Mouse (Mus musculus): ENCODE results near the gene Atrnl1. TPM values are rescaled to one million over a fixed set of nuclear protein-coding genes. Genes with fewer than 3 reads are reported as not detected.
A peak's percentile ranks its signal among the peaks of the same experiment; 100 is the strongest.

The Atrnl1 gene
- polyA plus RNA-seq, 1 experiment from 2014 or later = 2.8 TPM

DNA sequence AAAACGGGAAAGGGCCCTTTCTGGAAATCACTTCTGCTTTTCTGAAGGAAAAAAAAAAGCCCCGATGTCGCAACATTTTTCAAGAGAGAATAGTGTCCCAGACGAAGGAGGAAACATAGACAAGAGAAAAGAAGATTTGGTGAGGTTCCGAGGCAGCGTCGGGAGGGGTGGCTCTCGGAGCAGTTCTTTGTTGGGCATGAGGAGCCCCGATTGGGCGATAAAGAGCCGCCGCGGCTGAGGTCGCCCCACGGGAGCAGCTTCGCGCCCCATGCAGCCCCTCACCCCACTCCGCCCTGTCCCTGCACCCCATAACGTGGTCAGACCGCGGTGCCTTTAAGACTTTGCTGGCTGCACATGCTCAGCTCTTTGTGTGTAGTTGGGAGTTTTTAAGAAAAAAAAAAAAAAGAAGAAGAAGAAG, 767 bp upstream of the Atrnl1 start:
- Histone ChIP-seq H3K27ac (replicated peaks) (peak overlapping the region; percentile 95), H3K4me1 (peaks cover 29% of the 10 kb centered on the region), H3K4me3 (peak overlapping the region; percentile 94), H3K27me3 (replicated peaks) (0 out of 2 replicates have a peak, but pooled peaks cover 3% of the 10 kb centered on the region), H3K9me3 (no peaks in the 10 kb centered on the region), H3K4me2 (peak overlapping the region; percentile 96), H3K9ac (peak overlapping the region; percentile 96), H3K36me3 (no peaks in the 10 kb centered on the region)
- no peak for ATAC-seq (ENCODE audit: extremely low read depth, insufficient number of reproducible peaks, low FRiP score, low TSS enrichment)
- under 1% methylated on average over 21 of the region's 21 CpGs for WGBS

- under 1% methylated on average over 55 of the region's 57 CpGs for WGBS
Measured at GRCm38 (mm10) chr19:57611291-57612178, 701 bp downstream of the Atrnl1 start.

GRCm38 (mm10) chr19:57612179-57612472, 1.3 kb downstream of the Atrnl1 start:
- ATAC-seq (ENCODE audit: extremely low read depth, insufficient number of reproducible peaks, low FRiP score, low TSS enrichment) = no peak
- H3K4me2 ChIP-seq = peak overlapping the region; percentile 96
- peaks cover 29% of the 10 kb centered on the region for H3K4me1 ChIP-seq
- no peaks in the 10 kb centered on the region for H3K27me3 ChIP-seq (replicated peaks)
- H3K36me3 ChIP-seq = no peaks in the 10 kb centered on the region
- peak overlapping the region; percentile 94 for H3K4me3 ChIP-seq
- H3K9ac ChIP-seq = peak overlapping the region; percentile 96
- 7% methylated on average over 2 of the region's 2 CpGs for WGBS
- 0 out of 2 replicates have a peak overlapping the region, but pooled peaks have one; percentile 95 for H3K27ac ChIP-seq (replicated peaks)
- H3K9me3 ChIP-seq = no peaks in the 10 kb centered on the region

More at GRCm38 (mm10) chr19:57611291-57612178, 701 bp downstream of the Atrnl1 start:
- Histone ChIP-seq H3K4me1 (peaks cover 29% of the 10 kb centered on the region), H3K9ac (peak overlapping the region; percentile 96), H3K36me3 (no peaks in the 10 kb centered on the region), H3K4me3 (peak overlapping the region; percentile 94), H3K27ac (replicated peaks) (peak overlapping the region; percentile 95), H3K27me3 (replicated peaks) (0 out of 2 replicates have a peak, but pooled peaks cover 3% of the 10 kb centered on the region), H3K9me3 (no peaks in the 10 kb centered on the region), H3K4me2 (peak overlapping the region; percentile 96)
- peak; percentile 35; the same call in 1 of the 2 replicates for ATAC-seq (ENCODE audit: extremely low read depth, insufficient number of reproducible peaks, low FRiP score, low TSS enrichment)

- ATAC-seq (ENCODE audit: extremely low read depth, insufficient number of reproducible peaks, low FRiP score, low TSS enrichment) = no peak
- Histone ChIP-seq H3K27ac (replicated peaks) (no peak overlapping the region), H3K4me3 (no peak overlapping the region), H3K9me3 (no peaks in the 10 kb centered on the region), H3K27me3 (replicated peaks) (no peaks in the 10 kb centered on the region), H3K4me1 (peaks cover 21% of the 10 kb centered on the region), H3K4me2 (no peak overlapping the region), H3K36me3 (no peaks in the 10 kb centered on the region), H3K9ac (no peak overlapping the region)
- 80% methylated on average over 9 of the region's 9 CpGs for WGBS
Measured at GRCm38 (mm10) chr19:57615972-57616621, 5.3 kb downstream of the Atrnl1 start.

GRCm38 (mm10) chr19:57619088-57619487, 8.3 kb downstream of the Atrnl1 start:
- no peak overlapping the region for H3K27ac ChIP-seq (replicated peaks)
- no peak for ATAC-seq (ENCODE audit: extremely low read depth, insufficient number of reproducible peaks, low FRiP score, low TSS enrichment)
- H3K9ac ChIP-seq = no peak overlapping the region
- H3K36me3 ChIP-seq = no peaks in the 10 kb centered on the region
- H3K27me3 ChIP-seq (replicated peaks) = no peaks in the 10 kb centered on the region
- H3K9me3 ChIP-seq = no peaks in the 10 kb centered on the region
- H3K4me2 ChIP-seq = no peak overlapping the region
- H3K4me1 ChIP-seq = peaks cover 7% of the 10 kb centered on the region
- H3K4me3 ChIP-seq = no peak overlapping the region
- WGBS = 75% methylated on average over 9 of the region's 9 CpGs

DNA sequence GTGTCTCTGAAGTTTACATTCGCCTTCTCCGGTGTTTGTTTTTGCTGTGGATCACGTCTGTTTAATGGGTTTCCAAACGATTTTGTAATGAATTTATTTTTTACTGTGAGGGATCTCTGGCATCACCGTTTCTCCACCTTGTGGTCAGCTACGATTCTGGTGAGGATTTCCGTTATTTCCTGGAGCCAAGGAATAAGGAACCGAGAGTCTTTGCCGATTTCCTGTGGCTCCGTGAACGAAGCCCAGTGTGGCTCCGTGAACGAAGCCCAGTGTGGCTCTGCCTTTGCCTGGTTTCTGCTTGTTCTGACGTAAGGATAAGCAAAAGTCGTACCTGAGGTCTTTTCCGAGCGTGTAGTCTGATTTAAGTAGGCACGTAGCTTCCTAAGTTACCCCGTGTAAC, 11.0 kb downstream of the Atrnl1 start:
- 82% methylated on average over 19 of the region's 19 CpGs for WGBS
- peaks cover 4% of the 10 kb centered on the region; the same call in 1 of the 2 replicates for H3K4me1 ChIP-seq
- ATAC-seq (ENCODE audit: extremely low read depth, insufficient number of reproducible peaks, low FRiP score, low TSS enrichment) = no peak

DNA sequence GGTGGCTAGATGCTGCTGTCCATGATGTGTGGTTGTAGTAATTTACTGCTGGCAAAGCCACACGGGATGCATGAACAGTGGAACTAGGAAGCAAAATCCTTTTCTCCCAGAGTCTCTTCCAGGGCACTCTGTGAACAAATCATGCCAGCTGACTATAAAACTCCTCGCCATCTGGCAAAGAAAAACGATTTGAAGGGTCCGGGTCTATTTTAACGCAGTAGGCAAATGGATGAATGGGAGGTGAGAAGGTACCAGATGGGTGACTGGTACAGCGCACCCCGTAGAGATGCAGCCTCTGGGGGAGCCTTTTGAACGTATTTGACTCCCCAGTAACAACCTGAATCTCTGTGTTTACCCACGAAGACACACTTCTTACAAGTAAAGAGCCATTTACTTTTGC, 14.9 kb downstream of the Atrnl1 start:
- WGBS = 89% methylated on average over 9 of the region's 9 CpGs
- H3K4me3 ChIP-seq = no peak overlapping the region
- no peak overlapping the region for H3K9ac ChIP-seq
- no peak for ATAC-seq (ENCODE audit: extremely low read depth, insufficient number of reproducible peaks, low FRiP score, low TSS enrichment)
- peaks cover 8% of the 10 kb centered on the region for H3K36me3 ChIP-seq
- no peak overlapping the region for H3K4me2 ChIP-seq
- no peaks in the 10 kb centered on the region for H3K9me3 ChIP-seq
- H3K27me3 ChIP-seq (replicated peaks) = no peaks in the 10 kb centered on the region
- no peaks in the 10 kb centered on the region for H3K4me1 ChIP-seq
- H3K27ac ChIP-seq (replicated peaks) = no peak overlapping the region

More for the DNA sequence above, 11.0 kb downstream of the Atrnl1 start:
- H3K9ac ChIP-seq = no peak overlapping the region
- no peak overlapping the region for H3K4me3 ChIP-seq
- H3K27me3 ChIP-seq (replicated peaks) = no peaks in the 10 kb centered on the region
- H3K9me3 ChIP-seq = no peaks in the 10 kb centered on the region
- no peak overlapping the region for H3K27ac ChIP-seq (replicated peaks)
- H3K4me2 ChIP-seq = no peak overlapping the region
- H3K36me3 ChIP-seq = peaks cover 8% of the 10 kb centered on the region

- H3K4me1 ChIP-seq = no peaks in the 10 kb centered on the region
- no peak overlapping the region for H3K4me3 ChIP-seq
- H3K9ac ChIP-seq = no peak overlapping the region
- no peak overlapping the region for H3K4me2 ChIP-seq
- 76% methylated on average over 8 of the region's 8 CpGs for WGBS
- no peaks in the 10 kb centered on the region for H3K9me3 ChIP-seq
- H3K27ac ChIP-seq (replicated peaks) = no peak overlapping the region
- no peak for ATAC-seq (ENCODE audit: extremely low read depth, insufficient number of reproducible peaks, low FRiP score, low TSS enrichment)
- peaks cover 11% of the 10 kb centered on the region for H3K36me3 ChIP-seq
- no peaks in the 10 kb centered on the region for H3K27me3 ChIP-seq (replicated peaks)
Measured at GRCm38 (mm10) chr19:57627251-57627650, 16.4 kb downstream of the Atrnl1 start.

- Histone ChIP-seq H3K27me3 (replicated peaks) (no peaks in the 10 kb centered on the region), H3K4me1 (0 out of 2 replicates have a peak, but pooled peaks cover 2% of the 10 kb centered on the region), H3K9me3 (no peaks in the 10 kb centered on the region), H3K9ac (no peak overlapping the region), H3K4me2 (no peak overlapping the region), H3K27ac (replicated peaks) (no peak overlapping the region), H3K4me3 (no peak overlapping the region), H3K36me3 (peaks cover 7% of the 10 kb centered on the region; the same call in 1 of the 2 replicates)
- 90% methylated on average over 21 of the region's 21 CpGs for WGBS
- no peak for ATAC-seq (ENCODE audit: extremely low read depth, insufficient number of reproducible peaks, low FRiP score, low TSS enrichment)
Measured at GRCm38 (mm10) chr19:57642536-57642935, 31.7 kb downstream of the Atrnl1 start.

DNA sequence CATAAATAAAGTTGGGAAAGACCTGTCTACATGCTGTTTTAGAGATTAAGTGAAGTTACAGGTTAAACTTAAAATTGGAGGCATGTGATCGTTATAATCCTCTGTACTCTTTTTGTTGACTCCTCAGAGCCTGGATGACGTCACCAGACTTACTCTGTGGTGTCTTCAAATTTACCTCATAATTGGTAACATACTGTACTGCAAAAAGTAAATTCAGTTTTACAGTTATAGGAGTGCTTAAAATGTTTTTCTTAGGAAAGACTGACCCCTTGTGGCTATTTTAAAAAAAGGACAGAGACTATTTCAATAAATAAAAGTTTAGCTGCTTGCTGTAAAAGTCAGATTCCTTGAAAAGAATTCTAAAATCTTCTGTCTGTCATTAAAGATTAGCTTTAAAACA, 32.1 kb downstream of the Atrnl1 start:
- Histone ChIP-seq H3K4me3 (no peak overlapping the region), H3K36me3 (peaks cover 10% of the 10 kb centered on the region; the same call in 1 of the 2 replicates), H3K27me3 (replicated peaks) (no peaks in the 10 kb centered on the region), H3K9ac (no peak overlapping the region), H3K4me2 (no peak overlapping the region), H3K27ac (replicated peaks) (no peak overlapping the region), H3K9me3 (no peaks in the 10 kb centered on the region; the same call in 1 of the 2 replicates), H3K4me1 (0 out of 2 replicates have a peak, but pooled peaks cover 5% of the 10 kb centered on the region)
- no peak for ATAC-seq (ENCODE audit: extremely low read depth, insufficient number of reproducible peaks, low FRiP score, low TSS enrichment)
- 61% methylated on average over 2 of the region's 2 CpGs for WGBS

- 0 out of 2 replicates have a peak, but pooled peaks cover 12% of the 10 kb centered on the region for H3K4me1 ChIP-seq
- H3K4me2 ChIP-seq = no peak overlapping the region
- H3K9ac ChIP-seq = no peak overlapping the region
- H3K9me3 ChIP-seq = peaks cover 9% of the 10 kb centered on the region
- no peak overlapping the region for H3K4me3 ChIP-seq
- no peak for ATAC-seq (ENCODE audit: extremely low read depth, insufficient number of reproducible peaks, low FRiP score, low TSS enrichment)
- H3K27me3 ChIP-seq (replicated peaks) = no peaks in the 10 kb centered on the region
- WGBS = 86% methylated on average over 14 of the region's 14 CpGs
- H3K27ac ChIP-seq (replicated peaks) = no peak overlapping the region
- peaks cover 20% of the 10 kb centered on the region for H3K36me3 ChIP-seq
Measured at GRCm38 (mm10) chr19:57648202-57648943, 37.5 kb downstream of the Atrnl1 start.

All from heart, embryonic 13.5 days (tissue).